ENCODE assay signal across 18 mouse cellular contexts in genomic region chr12:109952933-109953332, GRCm38 (mm10).
DNase-seq lines count a peak whose midpoint lies in the region; ATAC-seq and TF ChIP-seq lines count a peak whose summit lies in the region.
"Had no signal": no experiment of that assay in that cellular context is flagged by ENCODE, and none has a peak within 500 bp of the region (broad histone marks: within the 10 kb centered on the region; RNA-seq: fewer than 3 reads in every experiment).

No protein-coding gene starts in this region.

- H3K27me3 ChIP-seq in hindbrain, postnatal 0 days (ENCODE audit: insufficient read depth, low read length), result no peaks in the 10 kb centered on the region
- H3K27me3 ChIP-seq in hindbrain, embryonic 13.5 days, result peaks cover 10% of the 10 kb centered on the region
- no peaks in the 10 kb centered on the region for H3K27me3 ChIP-seq in lung, embryonic 14.5 days (ENCODE audit: insufficient read depth, low read length)
- H3K27me3 ChIP-seq: midbrain, embryonic 15.5 days had no signal

- H3K9ac ChIP-seq in hindbrain, postnatal 0 days (replicated peaks; ENCODE audit: low read length), result no peak overlapping the region
- no peak overlapping the region for H3K9ac ChIP-seq in hindbrain, embryonic 13.5 days
- H3K9ac ChIP-seq in lung, embryonic 14.5 days, result no peak overlapping the region
- H3K9ac ChIP-seq: heart, embryonic 15.5 days; midbrain, embryonic 15.5 days; neural tube, embryonic 15.5 days had no signal

- no peaks in the 10 kb centered on the region for H3K9me3 ChIP-seq in hindbrain, postnatal 0 days (ENCODE audit: low read length)
- no peaks in the 10 kb centered on the region for H3K9me3 ChIP-seq in hindbrain, embryonic 13.5 days
- no peaks in the 10 kb centered on the region for H3K9me3 ChIP-seq in lung, embryonic 14.5 days (ENCODE audit: low read depth, low read length)
- H3K9me3 ChIP-seq: heart, embryonic 15.5 days; midbrain, embryonic 15.5 days; neural tube, embryonic 15.5 days had no signal

- no peak overlapping the region for H3K4me2 ChIP-seq in hindbrain, postnatal 0 days (ENCODE audit: low read depth, low read length)
- no peak overlapping the region for H3K4me2 ChIP-seq in hindbrain, embryonic 13.5 days
- H3K4me2 ChIP-seq in lung, embryonic 14.5 days, result no peak overlapping the region
- H3K4me2 ChIP-seq: heart, embryonic 15.5 days; midbrain, embryonic 15.5 days; neural tube, embryonic 15.5 days had no signal

- no peak overlapping the region for H3K27ac ChIP-seq in hindbrain, postnatal 0 days
- H3K27ac ChIP-seq in hindbrain, embryonic 13.5 days, result no peak overlapping the region
- no peak overlapping the region for H3K27ac ChIP-seq in lung, embryonic 14.5 days (ENCODE audit: low read depth)
- H3K27ac ChIP-seq: heart, embryonic 15.5 days; midbrain, embryonic 15.5 days; neural tube, embryonic 15.5 days had no signal

- no peak for DNase-seq in hindbrain, postnatal 0 days (ENCODE audit: low spot score)
- DNase-seq in lung, embryonic 14.5 days, result no peak
- DNase-seq in lung, adult 18-20 months, result no peak
- DNase-seq in ES-CJ7 (ENCODE audit: low read depth, low spot score), result peak; percentile 40
- no peak for DNase-seq in brain, embryonic 14.5 days (ENCODE audit: low read depth)
- DNase-seq in layer of hippocampus, postnatal 36 days, result no peak
- DNase-seq: B cell, adult 2 months; cerebellum, adult 8-10 months; gastrocnemius, postnatal 10 days; heart, adult 11 months; liver; right cerebral cortex, postnatal 14 days had no signal

- peak; percentile 19; the same call in 1 of the 2 replicates for TF ChIP-seq CTCF in hindbrain, postnatal 0 days (IDR thresholded peaks at IDR 0.05; ENCODE audit: low read depth)
- TF ChIP-seq CTCF in lung, embryonic 14.5 days (IDR thresholded peaks at IDR 0.05; ENCODE audit: low read depth), result peak; percentile 38
- TF ChIP-seq CTCF in brain, embryonic 14.5 days (IDR thresholded peaks at IDR 0.05; ENCODE audit: borderline replicate concordance, extremely low read depth, insufficient read depth, insufficient read length), result peak; percentile 42; the same call in 1 of the 2 replicates

- H3K4me3 ChIP-seq in hindbrain, postnatal 0 days (ENCODE audit: low read length), result no peak overlapping the region
- H3K4me3 ChIP-seq in hindbrain, embryonic 13.5 days, result no peak overlapping the region
- no peak overlapping the region for H3K4me3 ChIP-seq in lung, embryonic 14.5 days (ENCODE audit: low read depth, low read length)
- H3K4me3 ChIP-seq: heart, embryonic 15.5 days; midbrain, embryonic 15.5 days; neural tube, embryonic 15.5 days had no signal

- no peak for TF ChIP-seq POLR2A in brain, embryonic 14.5 days (IDR thresholded peaks at IDR 0.05; ENCODE audit: borderline replicate concordance, extremely low read depth, insufficient read depth, insufficient read length, poor library complexity, severe bottlenecking)

- H3K36me3 ChIP-seq in hindbrain, postnatal 0 days (ENCODE audit: insufficient read depth, low read length), result no peaks in the 10 kb centered on the region
- no peaks in the 10 kb centered on the region for H3K36me3 ChIP-seq in hindbrain, embryonic 13.5 days
- no peaks in the 10 kb centered on the region for H3K36me3 ChIP-seq in lung, embryonic 14.5 days (ENCODE audit: insufficient read depth)
- H3K36me3 ChIP-seq: G1E; heart, embryonic 15.5 days; midbrain, embryonic 15.5 days; neural tube, embryonic 15.5 days had no signal

- no peaks in the 10 kb centered on the region for H3K4me1 ChIP-seq in hindbrain, postnatal 0 days (ENCODE audit: insufficient read depth, low read length)
- peaks cover 32% of the 10 kb centered on the region for H3K4me1 ChIP-seq in hindbrain, embryonic 13.5 days (replicated peaks)
- peaks cover 9% of the 10 kb centered on the region; the same call in 1 of the 2 replicates for H3K4me1 ChIP-seq in lung, embryonic 14.5 days (ENCODE audit: insufficient read depth)

- 71% methylated on average over 3 of the region's 3 CpGs for WGBS in hindbrain, postnatal 0 days
- WGBS in hindbrain, embryonic 13.5 days, result 66% methylated on average over 3 of the region's 3 CpGs
- WGBS in lung, embryonic 14.5 days, result 57% methylated on average over 3 of the region's 3 CpGs

- ATAC-seq in hindbrain, postnatal 0 days, result no peak
- ATAC-seq in hindbrain, embryonic 13.5 days (ENCODE audit: low FRiP score), result no peak
- no peak for ATAC-seq in lung, embryonic 14.5 days (ENCODE audit: insufficient read depth)
- ATAC-seq in CD4-positive, CD25-positive, alpha-beta regulatory T cell, adult 4 months, result no peak
- ATAC-seq: midbrain, embryonic 15.5 days had no signal
